In the genomic region with DNA sequence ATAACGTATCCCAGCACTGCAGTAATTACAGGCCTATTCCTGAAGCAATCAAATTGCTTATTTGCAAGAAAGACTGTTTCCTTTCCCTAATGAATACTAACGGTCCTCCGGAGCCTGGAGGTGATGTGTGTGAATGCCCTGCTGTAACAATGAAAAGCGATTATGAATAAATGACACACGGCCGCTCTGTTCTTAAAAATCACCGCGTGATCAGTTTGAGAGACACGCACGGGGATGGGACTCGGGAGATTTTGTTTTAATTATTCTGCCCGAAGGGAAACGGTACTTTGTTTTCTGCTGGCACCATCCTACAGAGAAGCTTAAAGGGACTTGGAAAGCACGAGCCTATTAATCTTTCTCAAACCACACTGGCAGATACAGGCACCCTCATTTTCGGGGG, we compare ENCODE assay signal across 12 mouse cellular contexts. TPM values are rescaled to one million over a fixed set of nuclear protein-coding genes. Genes with fewer than 3 reads are reported as not detected.
DNase-seq lines count a peak whose midpoint lies in the region; ATAC-seq and TF ChIP-seq lines count a peak whose summit lies in the region.
"Had no signal": no experiment of that assay in that cellular context is flagged by ENCODE, and none has a peak within 500 bp of the region (broad histone marks: within the 10 kb centered on the region; RNA-seq: fewer than 3 reads in every experiment).

No protein-coding gene starts in this region.

- no peak overlapping the region for H3K27ac ChIP-seq in heart, embryonic 11.5 days (ENCODE audit: low read depth, low read length)
- no peak overlapping the region for H3K27ac ChIP-seq in cortical plate, adult 2 months (ENCODE audit: insufficient read depth, low read length)
- peak overlapping the region; percentile 85 for H3K27ac ChIP-seq in hindbrain, embryonic 12.5 days
- peak overlapping the region; percentile 18; the same call in 1 of the 2 replicates for H3K27ac ChIP-seq in midbrain, postnatal 0 days (ENCODE audit: low read depth, low read length)

- no peak for ATAC-seq in heart, embryonic 11.5 days (replicated peaks; ENCODE audit: insufficient number of reproducible peaks, low FRiP score, low TSS enrichment)
- ATAC-seq in hindbrain, embryonic 12.5 days (ENCODE audit: low FRiP score) = peak; percentile 80
- ATAC-seq in midbrain, postnatal 0 days (ENCODE audit: low FRiP score) = peak; percentile 56

- no peak for TF ChIP-seq CTCF in cortical plate, adult 2 months (IDR thresholded peaks at IDR 0.05; ENCODE audit: extremely low read depth, insufficient read depth, low read length)
- TF ChIP-seq CTCF in midbrain, postnatal 0 days (IDR thresholded peaks at IDR 0.05) = no peak

- H3K4me2 ChIP-seq in heart, embryonic 11.5 days = peak overlapping the region; percentile 27; the same call in 1 of the 2 replicates
- H3K4me2 ChIP-seq in hindbrain, embryonic 12.5 days (replicated peaks) = peak overlapping the region; percentile 27; the same call in 1 of the 2 replicates
- H3K4me2 ChIP-seq in midbrain, postnatal 0 days (ENCODE audit: low read depth, low read length, poor library complexity, severe bottlenecking) = peak overlapping the region; percentile 41

- H3K4me3 ChIP-seq in heart, embryonic 11.5 days (ENCODE audit: low read depth, low read length) = no peak overlapping the region
- peak overlapping the region; percentile 31 for H3K4me3 ChIP-seq in cortical plate, adult 2 months (ENCODE audit: insufficient read depth, low read length)
- H3K4me3 ChIP-seq in hindbrain, embryonic 12.5 days = no peak overlapping the region
- 0 out of 2 replicates have a peak overlapping the region, but pooled peaks have one; percentile 6 for H3K4me3 ChIP-seq in midbrain, postnatal 0 days (ENCODE audit: low read depth, low read length)

- 66% methylated on average over 15 of the region's 15 CpGs for WGBS in heart, embryonic 11.5 days (ENCODE audit: insufficient replicate concordance)
- WGBS in hindbrain, embryonic 12.5 days = 34% methylated on average over 15 of the region's 15 CpGs
- WGBS in midbrain, postnatal 0 days = 15% methylated on average over 15 of the region's 15 CpGs

- no peaks in the 10 kb centered on the region for H3K9me3 ChIP-seq in heart, embryonic 11.5 days (replicated peaks; ENCODE audit: control insufficient read depth, low read length)
- H3K9me3 ChIP-seq in hindbrain, embryonic 12.5 days (replicated peaks) = no peaks in the 10 kb centered on the region
- no peaks in the 10 kb centered on the region for H3K9me3 ChIP-seq in midbrain, postnatal 0 days (ENCODE audit: low read length)

- no peak for DNase-seq in heart, postnatal 25 days (ENCODE audit: low spot score)
- peak; percentile 56 for DNase-seq in midbrain, postnatal 0 days (ENCODE audit: low spot score)
- no peak for DNase-seq in embryo, embryonic 10.5 days (ENCODE audit: low spot score)
- no peak for DNase-seq in right cerebral cortex, adult 18-20 months
- no peak for DNase-seq in adrenal gland, adult 18-20 months (ENCODE audit: low spot score in 2 of 2)
- DNase-seq: adrenal gland, adult 8-10 months; cerebellum, adult 8-10 months; kidney, postnatal 4 days; right cerebral cortex, postnatal 14 days had no signal

- intact Hi-C loops in heart, postnatal 25 days (cut with DNase I) = no loop called here

- no peak overlapping the region for H3K9ac ChIP-seq in heart, embryonic 11.5 days (ENCODE audit: low read depth, low read length)
- H3K9ac ChIP-seq in hindbrain, embryonic 12.5 days = no peak overlapping the region
- no peak overlapping the region for H3K9ac ChIP-seq in midbrain, postnatal 0 days (replicated peaks; ENCODE audit: low read length, poor library complexity, severe bottlenecking)

- TF ChIP-seq POLR2A in cortical plate, adult 2 months (IDR thresholded peaks at IDR 0.05; ENCODE audit: extremely low read depth, insufficient read depth, low read length) = no peak

- no peaks in the 10 kb centered on the region for H3K27me3 ChIP-seq in heart, embryonic 11.5 days (ENCODE audit: control insufficient read depth, insufficient read depth, low read length)
- no peaks in the 10 kb centered on the region for H3K27me3 ChIP-seq in hindbrain, embryonic 12.5 days
- H3K27me3 ChIP-seq in midbrain, postnatal 0 days (ENCODE audit: insufficient read depth, low read length) = no peaks in the 10 kb centered on the region

- H3K4me1 ChIP-seq in heart, embryonic 11.5 days (ENCODE audit: control insufficient read depth, insufficient read depth, low read length) = no peaks in the 10 kb centered on the region
- H3K4me1 ChIP-seq in cortical plate, adult 2 months (ENCODE audit: control insufficient read depth, insufficient read depth, low read length) = no peaks in the 10 kb centered on the region
- H3K4me1 ChIP-seq in hindbrain, embryonic 12.5 days = peaks cover 22% of the 10 kb centered on the region
- H3K4me1 ChIP-seq in midbrain, postnatal 0 days (ENCODE audit: insufficient read depth, low read length) = 0 out of 2 replicates have a peak, but pooled peaks cover 3% of the 10 kb centered on the region

- no peaks in the 10 kb centered on the region for H3K36me3 ChIP-seq in heart, embryonic 11.5 days (ENCODE audit: control insufficient read depth, insufficient read depth, low read length)
- H3K36me3 ChIP-seq in hindbrain, embryonic 12.5 days = no peaks in the 10 kb centered on the region
- H3K36me3 ChIP-seq in midbrain, postnatal 0 days (ENCODE audit: insufficient read depth, low read length) = no peaks in the 10 kb centered on the region

RNA-seq across cellular contexts. Expression of a gene that starts 41.2 kb away (rescaled TPM):
- polyA plus RNA-seq in heart, embryonic 11.5 days (2014; fragmentation: Nextera tagmentation; extraction: Ambion mirVana) = 30.2 and 41.3 TPM in 2 replicates
- 10 to 100 TPM; 69.8 to 80.8 TPM for total RNA-seq in heart, postnatal 25 days (2021)
- 15.2 and 19.3 TPM in 2 replicates for polyA plus RNA-seq in cortical plate, adult 2 months (2012; rRNA removed)
- polyA plus RNA-seq in hindbrain, embryonic 12.5 days (2016; fragmentation: Nextera tagmentation; extraction: Ambion mirVana) = 23.5 and 27.7 TPM in 2 replicates
- total RNA-seq in midbrain, postnatal 0 days (2014; rRNA removed) = 8.8 TPM in 2 replicates
- 19.2 and 20.2 TPM in 2 replicates for polyA plus RNA-seq in midbrain, postnatal 0 days (2015; fragmentation: Nextera tagmentation; extraction: Ambion mirVana)
- total RNA-seq in adrenal gland, adult 18-20 months (2021) = 10 to 100 TPM; 41.4 to 61.9 TPM

Comparison
In these comparisons a context has a peak if more than half of its experiments do, and no peak if none do; other contexts are left out.
1. H3K27ac ChIP-seq: peak in hindbrain, embryonic 12.5 days (single experiment) and midbrain, postnatal 0 days (single experiment); none in heart, embryonic 11.5 days (single experiment) and cortical plate, adult 2 months (single experiment).
2. H3K4me3 ChIP-seq: peak in cortical plate, adult 2 months (single experiment) and midbrain, postnatal 0 days (single experiment); none in heart, embryonic 11.5 days (single experiment) and hindbrain, embryonic 12.5 days (single experiment).
3. Peak in every context shown above with its lines, with median percentiles within 50 percentile points of each other: H3K4me2 ChIP-seq.